Mouse (Mus musculus): ENCODE measurements around the gene Scube3. TPM values are rescaled to one million over a fixed set of nuclear protein-coding genes. Genes with fewer than 3 reads are reported as not detected.
"Not testable (repeated sequence)": the region's sequence is repeated elsewhere in the genome, so short reads cannot be mapped to it uniquely, and the experiment has no call there.

Gene Scube3
- polyA plus RNA-seq, 1 experiment from 2014 or later, result 8.1 TPM

DNA sequence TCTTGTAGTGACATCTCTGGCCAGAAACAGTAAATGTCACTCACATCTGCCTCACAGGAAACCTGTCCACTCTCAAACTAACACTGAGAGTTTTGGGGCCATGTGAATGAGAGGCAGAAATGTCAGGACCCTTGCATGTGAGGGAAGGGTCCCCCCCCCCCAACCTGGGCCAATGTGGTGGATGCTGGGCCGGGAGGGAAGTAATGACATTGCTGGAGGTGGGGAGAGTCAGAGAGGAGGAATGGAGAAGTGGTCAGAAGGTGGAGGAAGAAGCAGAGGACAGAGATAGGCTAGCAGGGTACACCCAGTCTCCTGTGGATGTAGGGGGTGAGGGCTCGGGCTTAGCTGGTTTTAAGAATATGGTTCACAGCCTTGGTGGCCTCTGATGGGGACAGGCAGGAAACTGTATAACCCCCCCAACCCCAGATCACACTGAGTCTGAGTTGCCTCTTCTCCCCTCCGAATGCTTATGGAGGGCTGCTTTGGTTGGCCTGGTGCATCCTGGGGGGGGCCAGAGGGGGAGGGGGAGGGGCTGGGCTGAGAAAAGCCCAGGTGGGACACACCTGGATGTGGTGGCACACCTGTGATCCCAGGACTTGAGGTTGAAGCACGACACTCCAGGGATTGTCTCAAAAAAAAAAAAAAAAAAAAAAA lies 67.6 kb downstream of the Scube3 start:
- Histone ChIP-seq H3K9me3 (ENCODE audit: control insufficient read depth, low read length) (no peaks in the 10 kb centered on the region), H3K4me1 (ENCODE audit: control insufficient read depth, insufficient read depth, low read length) (peaks cover 16% of the 10 kb centered on the region), H3K27ac (replicated peaks; ENCODE audit: low read depth, low read length) (no peak overlapping the region), H3K4me3 (ENCODE audit: low read depth, low read length) (no peak overlapping the region), H3K9ac (ENCODE audit: low read depth, low read length) (no peak overlapping the region), H3K4me2 (ENCODE audit: low read depth, low read length) (no peak overlapping the region), H3K27me3 (replicated peaks; ENCODE audit: control insufficient read depth, insufficient read depth, low read length) (no peaks in the 10 kb centered on the region), H3K36me3 (ENCODE audit: control insufficient read depth, insufficient read depth, low read length) (peaks cover 10% of the 10 kb centered on the region; the same call in 1 of the 2 replicates)
- DNase-seq (ENCODE audit: low spot score) (no peak), ATAC-seq (ENCODE audit: low read depth) (no peak)
- 68% methylated on average over 4 of the region's 4 CpGs for WGBS

DNA sequence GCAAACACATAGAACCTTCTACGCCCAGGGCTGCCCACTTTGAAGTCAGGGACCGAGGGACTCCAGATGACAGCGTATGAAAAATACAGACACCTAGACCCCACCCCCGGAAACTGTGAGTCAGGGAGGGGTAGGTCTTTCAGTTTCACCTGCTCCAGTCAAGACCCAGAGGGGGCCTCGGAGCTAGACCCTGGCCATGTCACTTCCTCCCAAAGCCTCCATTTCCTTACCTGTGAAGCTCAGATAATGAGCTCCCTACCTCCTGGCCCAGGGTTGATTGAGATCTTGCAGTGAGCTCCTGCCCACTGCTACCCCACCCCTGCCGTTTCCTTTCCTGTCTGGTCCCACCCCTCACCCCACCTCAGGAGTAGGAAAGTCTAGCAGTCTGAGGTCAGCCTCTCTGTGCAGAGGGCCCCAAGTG lies 70.0 kb downstream of the Scube3 start:
- no peak overlapping the region; the same call in 1 of the 2 replicates for H3K27ac ChIP-seq (replicated peaks; ENCODE audit: low read depth, low read length)
- no peaks in the 10 kb centered on the region for H3K9me3 ChIP-seq (ENCODE audit: control insufficient read depth, low read length)
- ATAC-seq (ENCODE audit: low read depth) (no peak), DNase-seq (ENCODE audit: low spot score) (no peak)
- H3K27me3 ChIP-seq (replicated peaks; ENCODE audit: control insufficient read depth, insufficient read depth, low read length), result no peaks in the 10 kb centered on the region
- no peak overlapping the region for H3K9ac ChIP-seq (ENCODE audit: low read depth, low read length)
- H3K4me1 ChIP-seq (ENCODE audit: control insufficient read depth, insufficient read depth, low read length), result peaks cover 14% of the 10 kb centered on the region
- no peaks in the 10 kb centered on the region for H3K36me3 ChIP-seq (ENCODE audit: control insufficient read depth, insufficient read depth, low read length)
- H3K4me3 ChIP-seq (ENCODE audit: low read depth, low read length), result no peak overlapping the region
- H3K4me2 ChIP-seq (ENCODE audit: low read depth, low read length), result no peak overlapping the region
- 66% methylated on average over 5 of the region's 6 CpGs for WGBS

DNA sequence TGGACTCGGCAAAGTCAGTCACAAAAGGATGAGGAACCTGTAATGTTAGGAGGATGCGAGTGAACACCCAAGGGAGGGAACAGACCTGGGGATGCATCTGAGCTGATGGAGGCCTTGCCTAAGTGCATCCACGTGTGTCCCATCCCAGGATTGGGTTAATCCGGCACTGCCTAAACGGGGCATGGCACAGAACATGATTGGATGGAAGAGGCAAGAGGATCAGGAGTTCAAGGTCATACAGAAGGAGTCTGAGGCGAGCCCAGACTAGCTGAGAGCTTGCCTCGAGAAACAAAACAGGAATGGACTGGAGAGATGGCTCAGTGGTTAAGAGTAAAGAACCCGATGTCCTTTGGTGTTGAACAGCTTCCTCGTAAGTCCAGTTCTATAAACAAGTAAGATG lies 70.5 kb downstream of the Scube3 start:
- Histone ChIP-seq H3K36me3 (ENCODE audit: control insufficient read depth, insufficient read depth, low read length) (no peaks in the 10 kb centered on the region), H3K4me2 (ENCODE audit: low read depth, low read length) (no peak overlapping the region), H3K9ac (ENCODE audit: low read depth, low read length) (no peak overlapping the region), H3K9me3 (ENCODE audit: control insufficient read depth, low read length) (no peaks in the 10 kb centered on the region), H3K27ac (replicated peaks; ENCODE audit: low read depth, low read length) (no peak overlapping the region; the same call in 1 of the 2 replicates), H3K4me1 (ENCODE audit: control insufficient read depth, insufficient read depth, low read length) (peaks cover 12% of the 10 kb centered on the region), H3K27me3 (replicated peaks; ENCODE audit: control insufficient read depth, insufficient read depth, low read length) (no peaks in the 10 kb centered on the region), H3K4me3 (ENCODE audit: low read depth, low read length) (no peak overlapping the region)
- no peak for ATAC-seq (ENCODE audit: low read depth)
- WGBS, result 59% methylated on average over 9 of the region's 9 CpGs
- DNase-seq (ENCODE audit: low spot score), result no peak

DNA sequence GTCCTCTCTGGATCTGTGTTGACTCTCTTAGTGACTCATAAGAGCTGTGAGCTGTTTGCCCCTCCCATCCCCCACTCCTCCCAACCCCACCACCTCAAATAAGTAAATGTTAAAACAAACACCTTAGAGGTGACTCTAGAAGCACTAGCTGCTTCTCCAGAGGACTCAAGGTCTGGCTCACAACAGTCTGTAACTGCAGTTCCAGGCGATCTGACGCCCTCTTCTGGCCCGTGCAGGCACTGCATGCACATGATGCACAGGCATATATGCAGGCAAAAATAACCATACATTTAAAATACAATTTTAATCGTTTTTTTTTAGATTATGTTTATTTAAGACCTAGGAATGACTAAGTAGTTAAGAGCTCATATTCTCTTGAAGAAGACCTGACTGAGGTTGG lies 71.3 kb downstream of the Scube3 start:
- no peak overlapping the region for H3K27ac ChIP-seq (replicated peaks; ENCODE audit: low read depth, low read length)
- no peak overlapping the region for H3K4me2 ChIP-seq (ENCODE audit: low read depth, low read length)
- DNase-seq (ENCODE audit: low spot score), result no peak
- H3K9ac ChIP-seq (ENCODE audit: low read depth, low read length), result no peak overlapping the region
- WGBS, result 32% methylated on average over 4 of the region's 4 CpGs
- no peak for ATAC-seq (ENCODE audit: low read depth)
- no peaks in the 10 kb centered on the region for H3K27me3 ChIP-seq (replicated peaks; ENCODE audit: control insufficient read depth, insufficient read depth, low read length)
- no peaks in the 10 kb centered on the region for H3K9me3 ChIP-seq (ENCODE audit: control insufficient read depth, low read length)
- H3K36me3 ChIP-seq (ENCODE audit: control insufficient read depth, insufficient read depth, low read length), result no peaks in the 10 kb centered on the region
- no peak overlapping the region for H3K4me3 ChIP-seq (ENCODE audit: low read depth, low read length)
- H3K4me1 ChIP-seq (ENCODE audit: control insufficient read depth, insufficient read depth, low read length), result peaks cover 10% of the 10 kb centered on the region

DNA sequence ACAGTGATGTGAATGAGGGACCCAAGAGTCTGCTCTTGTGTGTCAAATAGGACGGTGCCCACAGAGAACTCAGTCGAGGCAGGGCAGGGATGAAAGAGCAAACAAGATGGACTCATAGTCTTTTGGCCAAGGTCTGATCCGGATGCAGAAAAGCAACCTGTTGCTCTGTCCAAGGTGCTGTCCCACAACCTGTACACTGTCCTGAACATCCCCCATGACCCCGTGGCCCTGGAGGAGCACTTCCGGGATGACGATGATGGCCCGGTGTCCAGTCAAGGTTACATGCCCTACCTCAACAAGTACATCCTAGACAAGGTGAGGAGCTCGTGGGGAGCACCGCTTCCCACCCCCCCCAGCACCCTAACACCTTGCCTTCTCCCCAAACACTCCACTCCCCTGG lies 74.8 kb downstream of the Scube3 start:
- Histone ChIP-seq H3K9me3 (ENCODE audit: control insufficient read depth, low read length) (no peaks in the 10 kb centered on the region), H3K27ac (replicated peaks; ENCODE audit: low read depth, low read length) (no peak overlapping the region), H3K4me1 (ENCODE audit: control insufficient read depth, insufficient read depth, low read length) (peaks cover 12% of the 10 kb centered on the region), H3K4me3 (ENCODE audit: low read depth, low read length) (no peak overlapping the region), H3K27me3 (replicated peaks; ENCODE audit: control insufficient read depth, insufficient read depth, low read length) (no peaks in the 10 kb centered on the region), H3K36me3 (ENCODE audit: control insufficient read depth, insufficient read depth, low read length) (no peaks in the 10 kb centered on the region), H3K9ac (ENCODE audit: low read depth, low read length) (no peak overlapping the region), H3K4me2 (ENCODE audit: low read depth, low read length) (no peak overlapping the region)
- WGBS, result 88% methylated on average over 9 of the region's 9 CpGs
- no peak for DNase-seq (ENCODE audit: low spot score)
- no peak for ATAC-seq (ENCODE audit: low read depth)

DNA sequence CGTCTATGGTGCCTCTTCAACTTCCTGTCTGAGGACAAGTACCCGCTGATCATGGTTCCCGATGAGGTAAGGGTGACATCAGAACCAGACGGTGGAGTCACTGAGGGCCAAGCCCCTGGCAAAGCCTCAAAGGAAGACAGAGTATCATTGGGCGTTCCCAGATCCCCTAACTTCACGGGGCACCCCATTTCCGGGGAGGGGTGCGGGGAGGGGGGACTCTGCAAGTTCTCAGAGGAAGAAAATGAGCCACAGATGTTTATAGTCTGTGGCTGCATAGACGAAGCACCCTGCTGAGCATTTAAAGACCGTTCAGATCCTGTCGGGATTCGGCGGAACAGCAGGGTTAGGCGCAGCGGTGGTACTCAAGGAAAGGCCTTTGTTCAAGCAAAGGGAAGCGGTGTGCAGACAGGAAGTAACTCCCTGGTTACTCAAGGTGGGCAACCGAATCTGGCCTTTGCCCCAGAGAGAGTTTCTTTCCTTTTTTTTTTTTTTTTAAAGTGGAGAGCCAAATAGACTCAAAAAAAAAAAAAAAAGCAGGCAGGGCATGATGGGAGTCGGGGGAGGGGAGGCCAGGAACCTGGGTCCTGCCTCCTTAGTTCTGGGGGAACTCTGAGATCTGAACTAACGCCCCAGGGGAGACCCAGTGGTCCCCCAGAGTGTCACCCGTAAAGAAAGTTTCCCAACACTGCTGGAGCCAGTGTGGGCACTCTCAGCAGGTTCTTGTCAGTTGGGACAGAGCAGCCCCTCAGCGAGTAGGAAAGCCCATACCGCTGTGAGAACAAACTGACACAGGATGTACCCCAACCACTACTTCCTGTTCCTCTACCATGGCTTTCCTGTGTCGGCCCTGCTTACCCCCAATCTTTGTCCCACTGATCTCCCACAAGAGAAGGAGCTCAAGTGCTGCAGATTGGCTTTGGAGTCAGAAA lies 76.0 kb downstream of the Scube3 start:
- peak overlapping the region; percentile 46 for H3K9ac ChIP-seq (ENCODE audit: low read depth, low read length)
- no peaks in the 10 kb centered on the region for H3K36me3 ChIP-seq (ENCODE audit: control insufficient read depth, insufficient read depth, low read length)
- ATAC-seq (ENCODE audit: low read depth) (peak; percentile 20; the same call in 1 of the 2 replicates), DNase-seq (ENCODE audit: low spot score) (peak; percentile 48)
- no peak overlapping the region for H3K4me3 ChIP-seq (ENCODE audit: low read depth, low read length)
- H3K4me2 ChIP-seq (ENCODE audit: low read depth, low read length), result peak overlapping the region; percentile 46
- H3K27ac ChIP-seq (replicated peaks; ENCODE audit: low read depth, low read length), result peak overlapping the region; percentile 78
- no peaks in the 10 kb centered on the region for H3K9me3 ChIP-seq (ENCODE audit: control insufficient read depth, low read length)
- H3K4me1 ChIP-seq (ENCODE audit: control insufficient read depth, insufficient read depth, low read length), result peaks cover 14% of the 10 kb centered on the region
- WGBS, result 16% methylated on average over 23 of the region's 23 CpGs
- H3K27me3 ChIP-seq (replicated peaks; ENCODE audit: control insufficient read depth, insufficient read depth, low read length), result no peaks in the 10 kb centered on the region

DNA sequence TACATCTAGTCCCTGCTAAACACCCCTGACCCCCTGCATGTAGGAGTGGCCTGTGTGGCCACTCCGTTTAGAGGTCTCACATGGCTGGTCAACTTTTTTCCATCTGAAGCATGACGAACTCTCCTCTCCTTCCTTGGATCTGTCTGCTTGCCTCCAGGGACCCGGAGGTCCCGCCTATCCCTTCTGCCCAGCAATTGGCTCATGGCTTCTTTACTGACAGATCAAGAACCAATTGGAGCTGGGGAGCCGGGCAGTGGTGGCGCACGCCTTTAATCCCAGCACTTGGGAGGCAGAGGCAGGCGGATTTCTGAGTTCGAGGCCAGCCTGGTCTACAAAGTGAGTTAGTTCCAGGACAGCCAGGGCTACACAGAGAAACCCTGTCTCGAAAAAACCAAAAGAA lies 80.5 kb downstream of the Scube3 start:
- H3K27ac ChIP-seq (replicated peaks; ENCODE audit: low read depth, low read length); H3K9me3 ChIP-seq (ENCODE audit: control insufficient read depth, low read length); H3K4me2 ChIP-seq (ENCODE audit: low read depth, low read length); H3K36me3 ChIP-seq (ENCODE audit: control insufficient read depth, insufficient read depth, low read length); DNase-seq (ENCODE audit: low spot score); H3K9ac ChIP-seq (ENCODE audit: low read depth, low read length); H3K27me3 ChIP-seq (replicated peaks; ENCODE audit: control insufficient read depth, insufficient read depth, low read length); ATAC-seq (ENCODE audit: low read depth); H3K4me3 ChIP-seq (ENCODE audit: low read depth, low read length): not testable (repeated sequence)
- 88% methylated on average over 10 of the region's 10 CpGs for whole genome bisulfite sequencing
- H3K4me1 ChIP-seq (ENCODE audit: control insufficient read depth, insufficient read depth, low read length), result peaks cover 19% of the 10 kb centered on the region

DNA sequence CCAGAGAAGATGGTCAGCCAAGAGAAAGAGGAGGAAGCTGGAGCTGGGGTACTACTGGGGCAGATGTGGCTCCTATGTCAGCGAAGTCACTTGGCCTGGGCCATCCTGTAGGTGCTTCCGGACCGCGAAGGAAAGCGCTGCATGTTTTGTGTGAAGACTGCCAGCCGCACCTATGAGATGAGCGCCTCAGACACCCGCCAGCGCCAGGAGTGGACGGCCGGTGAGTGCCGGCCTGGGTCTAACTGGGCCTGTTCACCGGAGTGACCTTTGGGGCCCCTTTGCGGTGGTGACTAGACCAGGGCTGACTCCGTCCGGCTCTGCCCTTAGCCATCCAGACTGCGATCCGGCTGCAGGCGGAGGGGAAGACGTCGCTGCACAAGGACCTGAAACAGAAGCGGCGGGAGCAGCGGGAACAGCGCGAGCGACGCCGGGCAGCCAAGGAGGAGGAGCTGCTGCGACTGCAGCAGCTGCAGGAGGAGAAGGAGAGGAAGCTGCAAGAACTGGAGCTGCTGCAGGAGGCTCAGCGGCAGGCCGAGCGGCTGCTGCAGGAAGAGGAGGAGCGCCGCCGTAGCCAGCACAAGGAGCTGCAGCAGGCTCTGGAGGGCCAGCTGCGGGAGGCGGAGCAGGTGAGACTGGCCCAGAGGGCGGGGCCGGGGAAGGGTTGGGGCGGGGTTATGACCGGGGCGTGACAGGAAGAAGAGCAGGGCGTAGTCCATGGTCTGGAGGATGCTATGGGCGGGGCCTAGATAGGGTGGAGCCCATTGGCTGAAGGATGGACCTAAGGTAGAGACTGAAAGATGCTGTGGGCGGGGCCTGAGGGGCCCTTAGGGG lies 81.8 kb downstream of the Scube3 start:
- peak overlapping the region; percentile 99 for H3K4me2 ChIP-seq (ENCODE audit: low read depth, low read length)
- no peaks in the 10 kb centered on the region for H3K9me3 ChIP-seq (ENCODE audit: control insufficient read depth, low read length)
- peaks cover 16% of the 10 kb centered on the region; the same call in 1 of the 2 replicates for H3K36me3 ChIP-seq (ENCODE audit: control insufficient read depth, insufficient read depth, low read length)
- H3K27ac ChIP-seq (replicated peaks; ENCODE audit: low read depth, low read length), result peak overlapping the region; percentile 85
- 1% methylated on average over 35 of the region's 46 CpGs for WGBS
- DNase-seq (ENCODE audit: low spot score) (peak; percentile 95), ATAC-seq (ENCODE audit: low read depth) (peak; percentile 89)
- H3K4me1 ChIP-seq (ENCODE audit: control insufficient read depth, insufficient read depth, low read length), result peaks cover 10% of the 10 kb centered on the region; the same call in 1 of the 2 replicates
- H3K4me3 ChIP-seq (ENCODE audit: low read depth, low read length), result peak overlapping the region; percentile 57
- no peaks in the 10 kb centered on the region for H3K27me3 ChIP-seq (replicated peaks; ENCODE audit: control insufficient read depth, insufficient read depth, low read length)
- H3K9ac ChIP-seq (ENCODE audit: low read depth, low read length), result peak overlapping the region; percentile 73
